16 mouse cellular contexts compared by ENCODE assay signal in the genomic region with DNA sequence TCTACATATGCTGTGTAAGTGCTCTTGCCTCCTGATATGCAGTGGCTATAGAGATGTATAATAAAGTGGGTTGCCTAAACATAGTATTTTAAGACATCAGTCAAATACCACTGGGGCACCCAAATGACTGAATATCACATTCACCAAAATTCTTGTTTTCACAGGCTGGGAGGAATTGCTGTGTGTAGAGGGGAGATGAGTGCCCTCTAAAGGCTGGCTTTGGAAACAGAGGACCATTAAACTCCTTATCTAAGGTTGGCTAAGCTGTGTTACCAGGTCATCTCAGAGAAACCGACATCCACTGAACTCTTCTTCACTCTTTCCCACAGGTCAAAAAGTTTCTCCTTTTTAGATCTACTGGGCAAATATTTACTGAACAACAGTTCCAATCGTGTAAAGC.
DNase-seq lines count a peak whose midpoint lies in the region; ATAC-seq and TF ChIP-seq lines count a peak whose summit lies in the region.
"Had no signal": no experiment of that assay in that cellular context is flagged by ENCODE, and none has a peak within 500 bp of the region (broad histone marks: within the 10 kb centered on the region; RNA-seq: fewer than 3 reads in every experiment).

No protein-coding gene starts in this region.

- peak; percentile 30 for TF ChIP-seq RAD21 in CH12.LX (IDR thresholded peaks at IDR 0.05; ENCODE audit: low read depth, low read length)

- H3K4me3 ChIP-seq in forebrain, postnatal 0 days (ENCODE audit: low read depth, low read length) = no peak overlapping the region
- H3K4me3 ChIP-seq in forebrain, embryonic 10.5 days = no peak overlapping the region
- no peak overlapping the region for H3K4me3 ChIP-seq in layer of hippocampus, adult 2 months
- H3K4me3 ChIP-seq in CH12.LX (replicated peaks in 1 of 3; ENCODE audit: low read depth in 2 of 3, low read length in 2 of 3, poor library complexity in 1 of 3) = no peak overlapping the region
- no peak overlapping the region for H3K4me3 ChIP-seq in cortical plate, adult 2 months (ENCODE audit: insufficient read depth, low read length)
- H3K4me3 ChIP-seq: heart, embryonic 12.5 days; liver, embryonic 12.5 days; myocyte had no signal

- no peak for TF ChIP-seq POLR2A in CH12.LX (IDR thresholded peaks at IDR 0.05; ENCODE audit: low read depth, low read length)
- no peak for TF ChIP-seq POLR2A in cortical plate, adult 2 months (IDR thresholded peaks at IDR 0.05; ENCODE audit: extremely low read depth, insufficient read depth, low read length)

- H3K9me3 ChIP-seq in forebrain, postnatal 0 days (ENCODE audit: low read length) = no peaks in the 10 kb centered on the region
- no peaks in the 10 kb centered on the region for H3K9me3 ChIP-seq in forebrain, embryonic 10.5 days
- H3K9me3 ChIP-seq in CH12.LX (replicated peaks; ENCODE audit: low read length) = peaks cover 2% of the 10 kb centered on the region
- H3K9me3 ChIP-seq: heart, embryonic 12.5 days; liver, embryonic 12.5 days had no signal

- peak; percentile 62 for TF ChIP-seq CTCF in forebrain, postnatal 0 days (IDR thresholded peaks at IDR 0.05; ENCODE audit: low read depth)
- peak; percentile 79 for TF ChIP-seq CTCF in layer of hippocampus, adult 2 months (conservative IDR thresholded peaks at IDR 0.05)
- peak in 1 of 2 experiments; percentile 51; a peak in 2 of 4 replicates for TF ChIP-seq CTCF in CH12.LX (conservative IDR thresholded peaks at IDR 0.05 in 1 of 2, IDR thresholded peaks at IDR 0.05 in 1 of 2; ENCODE audit: low read depth in 2 of 2, low read length in 2 of 2)
- TF ChIP-seq CTCF in cortical plate, adult 2 months (IDR thresholded peaks at IDR 0.05; ENCODE audit: extremely low read depth, insufficient read depth, low read length) = peak; percentile 51

- H3K27ac ChIP-seq in forebrain, postnatal 0 days (ENCODE audit: low read depth, low read length) = no peak overlapping the region
- H3K27ac ChIP-seq in forebrain, embryonic 10.5 days = no peak overlapping the region
- H3K27ac ChIP-seq in layer of hippocampus, adult 2 months = no peak overlapping the region
- H3K27ac ChIP-seq in CH12.LX (ENCODE audit: insufficient read depth, low read depth) = no peak overlapping the region
- no peak overlapping the region for H3K27ac ChIP-seq in cortical plate, adult 2 months (ENCODE audit: insufficient read depth, low read length)
- H3K27ac ChIP-seq: liver, embryonic 12.5 days had no signal

- ATAC-seq in forebrain, postnatal 0 days = 0 out of 2 replicates have a peak, but pooled peaks have one; percentile 12
- ATAC-seq: inflammation-experienced regulatory T-cells, adult 6 months; liver, embryonic 12.5 days had no signal

- no peak for TF ChIP-seq EP300 in CH12.LX (IDR thresholded peaks at IDR 0.05; ENCODE audit: low read length)

- H3K4me2 ChIP-seq in forebrain, postnatal 0 days (ENCODE audit: low read depth) = no peak overlapping the region
- H3K4me2 ChIP-seq in CH12.LX (ENCODE audit: insufficient read depth, low read depth, poor library complexity, severe bottlenecking) = no peak overlapping the region
- H3K4me2 ChIP-seq: heart, embryonic 12.5 days; liver, embryonic 12.5 days had no signal

- peak; percentile 36 for DNase-seq in forebrain, postnatal 0 days
- DNase-seq in forebrain, embryonic 10.5 days (ENCODE audit: extremely low spot score, low spot score) = no peak
- DNase-seq in layer of hippocampus, adult 2 months (ENCODE audit: low spot score in 2 of 2) = peak; percentile 12 to 28
- DNase-seq in layer of hippocampus, postnatal 25 days (ENCODE audit: extremely low spot score in 1 of 2, low spot score in 1 of 2) = no peak
- DNase-seq in CH12.LX (ENCODE audit: extremely low read depth) = no peak
- DNase-seq in ovary, adult 18-20 months (ENCODE audit: low spot score) = no peak
- DNase-seq: adrenal gland, postnatal 25 days; cerebellum, adult 11-12 months; gastrocnemius, postnatal 36 days; heart, postnatal 4 days; thymus, postnatal 4 days had no signal

- dilution Hi-C loops in CH12.LX (cut with MboI; ENCODE audit: extremely low pct_ligation_motif_present, extremely low pct_unique_long_range_greater_than_20kb, low sequenced_read_pairs) = no loop called here

- in situ Hi-C loops in CH12.LX (cut with MboI; ENCODE audit: low pct_ligation_motif_present, low pct_unique_long_range_greater_than_20kb, low sequenced_read_pairs) = no loop called here

- no peak overlapping the region for H3K9ac ChIP-seq in forebrain, postnatal 0 days
- no peak overlapping the region for H3K9ac ChIP-seq in CH12.LX (ENCODE audit: insufficient read depth, low read depth)
- H3K9ac ChIP-seq: heart, embryonic 12.5 days; liver, embryonic 12.5 days had no signal

- H3K4me1 ChIP-seq in forebrain, postnatal 0 days (ENCODE audit: insufficient read depth) = 0 out of 2 replicates have a peak, but pooled peaks cover 4% of the 10 kb centered on the region
- H3K4me1 ChIP-seq in forebrain, embryonic 10.5 days = no peaks in the 10 kb centered on the region
- peaks cover 2 to 5% of the 10 kb centered on the region in 2 experiments; a peak in 2 of 4 replicates for H3K4me1 ChIP-seq in CH12.LX (ENCODE audit: control insufficient read depth in 1 of 2, insufficient read depth in 2 of 2)
- peaks cover 2% of the 10 kb centered on the region; the same call in 1 of the 2 replicates for H3K4me1 ChIP-seq in cortical plate, adult 2 months (ENCODE audit: control insufficient read depth, insufficient read depth, low read length)
- H3K4me1 ChIP-seq: heart, embryonic 12.5 days; liver, embryonic 12.5 days had no signal

- no peaks in the 10 kb centered on the region for H3K36me3 ChIP-seq in forebrain, postnatal 0 days (ENCODE audit: insufficient read depth)
- no peaks in the 10 kb centered on the region for H3K36me3 ChIP-seq in forebrain, embryonic 10.5 days (replicated peaks)
- H3K36me3 ChIP-seq in CH12.LX (replicated peaks in 1 of 2; ENCODE audit: control insufficient read depth in 1 of 2, insufficient read depth in 1 of 2, low read length in 1 of 2) = no peaks in the 10 kb centered on the region
- H3K36me3 ChIP-seq: heart, embryonic 12.5 days; liver, embryonic 12.5 days had no signal

- H3K27me3 ChIP-seq in forebrain, postnatal 0 days (ENCODE audit: insufficient read depth, low read length) = no peaks in the 10 kb centered on the region
- H3K27me3 ChIP-seq in forebrain, embryonic 10.5 days (ENCODE audit: poor library complexity, severe bottlenecking) = no peaks in the 10 kb centered on the region
- H3K27me3 ChIP-seq in CH12.LX (replicated peaks) = peaks cover 53% of the 10 kb centered on the region
- H3K27me3 ChIP-seq: heart, embryonic 12.5 days; liver, embryonic 12.5 days had no signal

- WGBS in forebrain, postnatal 0 days = 64% methylated on average over 2 of the region's 2 CpGs
- 75% methylated on average over 2 of the region's 2 CpGs for whole genome bisulfite sequencing in forebrain, embryonic 10.5 days

- no peaks in the 10 kb centered on the region for H3K79me2 ChIP-seq in CH12.LX (replicated peaks; ENCODE audit: control insufficient read depth, extremely low read depth, insufficient read depth, poor library complexity, severe bottlenecking)

TF ChIP-seq in CH12.LX, 34 proteins besides CTCF, POLR2A, EP300 and RAD21:
- TF ChIP-seq MEF2A (IDR thresholded peaks at IDR 0.05; ENCODE audit: borderline replicate concordance, low read depth, low read length) = no peak
- TF ChIP-seq SMC3 (IDR thresholded peaks at IDR 0.05; ENCODE audit: low read depth, low read length) = peak; percentile 23
TF ChIP-seq in CH12.LX: peak in this region for 1.

Comparison
In these comparisons a context has a peak if more than half of its experiments do, and no peak if none do; other contexts are left out.
1. DNase-seq: peak in forebrain, postnatal 0 days (single experiment) and layer of hippocampus, adult 2 months (2 of 2); none in forebrain, embryonic 10.5 days (single experiment), layer of hippocampus, postnatal 25 days (0 of 2), CH12.LX (single experiment) and ovary, adult 18-20 months (single experiment).